Mouse (Mus musculus) MEL-GATA-1-ER (cell line): Measurements from ENCODE around the gene Tshz2.

Experiments used
- DNase-seq: peaks from one replicate; pipeline ENCODE4 v3.0.0-alpha.2; 2012; ENCODE audit warnings: low read depth; ENCODE audit errors: extremely low read depth

Tshz2 gene

GRCm38 (mm10) chr2:169935642-169936041 lies 302.8 kb downstream of the Tshz2 start:
- no peak for DNase-seq

GRCm38 (mm10) chr2:169940297-169941142 lies 307.7 kb downstream of the Tshz2 start:
- no peak for DNase-seq

- DNase-seq: no peak
These were observed 310.9 kb downstream of the Tshz2 start for GRCm38 (mm10) chr2:169943727-169944126.

GRCm38 (mm10) chr2:169948139-169948538 lies 315.3 kb downstream of the Tshz2 start:
- DNase-seq: no peak

GRCm38 (mm10) chr2:169951041-169951440 lies 318.2 kb downstream of the Tshz2 start:
- DNase-seq: no peak

GRCm38 (mm10) chr2:169952981-169953380 lies 320.2 kb downstream of the Tshz2 start:
- DNase-seq: no peak

- no peak for DNase-seq
These were observed 326.1 kb downstream of the Tshz2 start for GRCm38 (mm10) chr2:169958736-169959573.

GRCm38 (mm10) chr2:169961463-169962230 lies 328.8 kb downstream of the Tshz2 start:
- no peak for DNase-seq

- no peak for DNase-seq
These were observed 329.4 kb downstream of the Tshz2 start for GRCm38 (mm10) chr2:169962231-169962600.

- no peak for DNase-seq
These were observed 330.0 kb downstream of the Tshz2 start for GRCm38 (mm10) chr2:169962776-169963175.

GRCm38 (mm10) chr2:169970481-169970880 lies 337.7 kb downstream of the Tshz2 start:
- no peak for DNase-seq

- DNase-seq: no peak
These were observed 350.1 kb downstream of the Tshz2 start for GRCm38 (mm10) chr2:169982925-169983324.

GRCm38 (mm10) chr2:169987186-169987585 lies 354.4 kb downstream of the Tshz2 start:
- DNase-seq: no peak

GRCm38 (mm10) chr2:169989186-169989585 lies 356.4 kb downstream of the Tshz2 start:
- no peak for DNase-seq

- DNase-seq: no peak
These were observed 358.2 kb downstream of the Tshz2 start for GRCm38 (mm10) chr2:169990991-169991390.

- DNase-seq: no peak
These were observed 363.2 kb downstream of the Tshz2 start for GRCm38 (mm10) chr2:169995987-169996386.

GRCm38 (mm10) chr2:169996501-169997237 lies 363.9 kb downstream of the Tshz2 start:
- no peak for DNase-seq

GRCm38 (mm10) chr2:169997276-169998049 lies 364.6 kb downstream of the Tshz2 start:
- no peak for DNase-seq

- DNase-seq: no peak
These were observed 366.1 kb downstream of the Tshz2 start for GRCm38 (mm10) chr2:169998878-169999337.
